Mouse (Mus musculus) heart, postnatal 4 days (tissue): ENCODE measurements around the gene Olfr658. TPM values are rescaled to one million over a fixed set of nuclear protein-coding genes. Genes with fewer than 3 reads are reported as not detected.

Experiments used
- DNase-seq: peaks from one replicate; pipeline ENCODE4 v3.0.0; 2021
- total RNA-seq, 2 experiments: library from RNA; stranded (reverse); gene quantifications; 2 replicates each; pipeline ENCODE4 v1.2.3; 2021

The Olfr658 gene
- total RNA-seq, result not detected

DNA sequence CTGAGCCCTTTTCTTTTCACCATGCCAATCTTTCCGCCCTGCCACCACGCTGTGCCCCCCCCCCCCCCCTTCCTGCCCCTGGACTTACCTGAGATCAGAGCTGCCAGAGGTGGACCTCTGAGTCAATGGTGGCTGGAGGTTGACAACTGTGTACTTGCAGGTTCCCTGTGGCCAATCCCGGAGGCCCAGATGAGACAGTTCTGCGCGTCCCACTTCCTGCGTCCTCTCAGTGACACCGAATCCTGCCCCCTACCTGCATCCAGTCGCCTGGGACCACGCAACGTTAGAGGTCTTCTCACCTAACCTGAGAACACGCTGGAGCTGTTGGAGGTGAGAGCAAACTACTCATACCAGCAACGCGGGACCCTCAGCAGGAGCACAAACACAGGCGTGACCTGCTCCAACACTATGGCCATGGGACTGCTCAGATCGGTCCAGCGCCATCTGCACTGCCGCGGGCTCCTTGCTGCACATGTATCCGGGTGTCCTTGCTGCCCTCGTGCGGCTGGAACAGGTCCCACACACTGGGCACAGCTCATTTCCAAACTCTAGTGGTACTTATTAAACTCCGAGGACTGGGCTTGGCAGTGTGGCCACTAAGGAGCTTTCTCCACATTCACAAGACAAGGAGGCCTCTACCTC, at the start of gene Olfr658:
Olfr658 (minus strand) TSS at position 465 of the 642 bp plus-strand sequence.
- DNase-seq, result peak; percentile 37

DNA sequence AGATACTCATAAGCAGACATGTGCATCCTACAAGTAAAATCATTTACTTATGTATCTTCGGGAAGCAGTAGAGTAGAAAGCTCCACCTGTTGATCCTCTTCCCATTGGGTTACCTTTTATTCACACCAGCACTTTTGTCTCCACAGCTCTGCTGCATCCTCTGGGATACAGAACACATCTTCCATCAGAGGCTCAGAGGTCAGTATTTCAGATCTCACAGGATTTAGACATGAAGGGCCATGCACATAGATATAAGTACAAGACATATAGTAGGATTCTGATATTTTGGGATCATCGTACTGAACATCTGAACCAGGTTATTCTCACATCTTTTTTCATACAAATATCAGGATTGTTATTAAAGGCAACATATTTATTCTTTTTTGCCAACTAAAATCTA, 39.1 kb upstream of the Olfr658 start, which contains the start of gene Olfr661:
Olfr661 (plus strand) TSS at position 301 of the 400 bp plus-strand sequence.
- no peak for DNase-seq

GRCm38 (mm10) chr7:104666453-104666852, 19.3 kb upstream of the Olfr658 start, which contains the start of gene Olfr659:
TSS of gene Olfr659 (plus strand) at chr7:104666753.
- DNase-seq, result no peak

- DNase-seq, result no peak
Measured at GRCm38 (mm10) chr7:104624494-104624893, 22.6 kb downstream of the Olfr658 start, which contains the start of gene Olfr657. TSS of gene Olfr657 (plus strand) at chr7:104624794.

- DNase-seq, result no peak
Measured at GRCm38 (mm10) chr7:104613655-104614054, 33.5 kb downstream of the Olfr658 start, which contains the start of gene Olfr656. TSS of gene Olfr656 (plus strand) at chr7:104613955.

- no peak for DNase-seq
Measured at GRCm38 (mm10) chr7:104604727-104605126, 42.4 kb downstream of the Olfr658 start.

- DNase-seq, result peak; percentile 40
Measured at GRCm38 (mm10) chr7:104603173-104603572, 43.9 kb downstream of the Olfr658 start.

DNA sequence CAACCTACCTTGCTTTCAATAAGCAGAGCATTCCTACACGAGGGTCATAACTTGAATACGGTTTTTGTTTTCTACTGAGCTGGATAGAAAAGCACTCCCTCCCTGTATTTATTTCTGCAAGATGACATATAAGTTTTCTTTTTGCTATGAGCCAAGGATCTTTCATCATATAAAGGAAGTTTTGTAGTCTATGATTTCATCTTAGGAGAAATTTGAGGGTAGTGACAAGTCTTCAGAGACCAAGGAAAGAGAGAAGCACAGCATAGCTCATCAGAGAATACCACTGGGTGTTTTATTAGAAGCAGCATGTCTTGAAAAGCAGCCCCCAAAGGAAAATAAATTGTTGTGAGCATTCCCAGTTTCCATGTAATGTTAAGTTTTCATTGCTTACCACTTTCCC, 45.4 kb downstream of the Olfr658 start, which contains the start of gene Olfr655:
Olfr655 (minus strand) TSS at position 101 of the 400 bp plus-strand sequence.
- DNase-seq, result no peak

Other genes starting within 250 kb of the Olfr658 start
- gene Trim30c, start 246.5 kb downstream of the Olfr658 start, total RNA-seq, result not detected
- 1 to 10 TPM; 1.4 to 1.8 TPM for gene Trim30a, start 182.1 kb downstream of the Olfr658 start, total RNA-seq
- under 1 TPM; 0.26 to 0.38 TPM for gene Trim30d, start 139.5 kb downstream of the Olfr658 start, total RNA-seq
- gene Olfr651, start 97.2 kb downstream of the Olfr658 start, total RNA-seq, result not detected
- gene Olfr652, start 86.4 kb downstream of the Olfr658 start, total RNA-seq, result not detected
- gene Olfr653, start 70.0 kb downstream of the Olfr658 start, total RNA-seq, result not detected
- gene Olfr654, start 60.3 kb downstream of the Olfr658 start, total RNA-seq, result not detected
- gene Olfr655, start 45.5 kb downstream of the Olfr658 start, total RNA-seq, result not detected
- gene Olfr656, start 33.4 kb downstream of the Olfr658 start, total RNA-seq, result not detected
- not detected for gene Olfr657, start 22.5 kb downstream of the Olfr658 start, total RNA-seq
- not detected for gene Olfr659, start 19.4 kb upstream of the Olfr658 start, total RNA-seq
- gene Olfr661, start 39.2 kb upstream of the Olfr658 start, total RNA-seq, result not detected
- not detected for gene Usp17le, start 130.2 kb upstream of the Olfr658 start, total RNA-seq
- not detected for gene Usp17lb, start 195.3 kb upstream of the Olfr658 start, total RNA-seq
- gene Usp17la, start 209.7 kb upstream of the Olfr658 start, total RNA-seq, result not detected
- gene Olfr665, start 230.7 kb upstream of the Olfr658 start, total RNA-seq, result not detected
- gene Olfr666, start 248.6 kb upstream of the Olfr658 start, total RNA-seq, result not detected